Mouse (Mus musculus) gastrocnemius, postnatal 10 days (tissue): ENCODE results near the gene Oxsr1. TPM values are rescaled to one million over a fixed set of nuclear protein-coding genes. Genes with fewer than 3 reads are reported as not detected.

Experiments used
- DNase-seq: peaks from one replicate; pipeline ENCODE4 v3.0.0; 2021; ENCODE audit warnings: mixed read lengths
- total RNA-seq, 2 experiments: library from RNA; stranded (reverse); gene quantifications; 2 replicates each; pipeline ENCODE4 v1.2.3; 2021

Oxsr1 gene
- total RNA-seq, 2 experiments from 2014 or later = 32.9 to 33.7 TPM

DNA sequence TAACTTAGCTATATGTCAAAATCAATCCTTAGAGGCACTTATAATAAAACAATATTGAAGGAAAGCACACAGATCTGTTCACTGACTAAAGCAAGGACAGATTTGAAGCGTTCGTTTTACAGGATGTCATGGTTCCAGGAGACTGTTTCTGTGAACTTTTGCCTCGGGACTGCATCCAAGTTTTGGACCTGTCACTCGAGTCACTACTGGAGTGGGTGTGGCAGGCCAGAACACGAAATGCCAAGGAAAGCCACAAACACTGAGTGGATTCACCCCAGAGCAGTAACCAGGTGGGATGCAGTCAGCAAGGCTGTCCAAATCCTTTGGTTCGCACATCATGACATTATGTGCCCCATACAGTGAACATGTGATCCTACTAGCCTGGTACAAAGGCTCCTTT is 107.6 kb downstream of the Oxsr1 start:
- DNase-seq = no peak

DNA sequence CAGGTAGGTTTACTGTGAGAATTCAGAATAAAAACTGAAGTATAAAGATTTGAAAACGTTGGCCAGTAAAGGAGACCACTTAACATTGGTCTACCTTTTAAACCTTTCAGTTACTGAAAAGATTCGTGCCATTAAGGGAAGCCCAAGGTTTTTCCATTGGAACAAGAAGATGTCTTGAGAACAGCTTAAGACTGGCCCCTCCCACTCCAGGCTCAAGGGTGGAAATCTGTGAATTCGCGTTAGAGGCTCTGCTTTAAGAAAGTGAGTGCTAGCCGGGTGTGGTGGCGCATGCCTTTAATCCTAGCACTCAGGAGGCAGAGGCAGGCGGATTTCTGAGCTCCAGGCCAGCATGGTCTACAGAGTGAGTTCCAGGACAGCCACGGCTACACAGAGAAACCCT is 109.2 kb downstream of the Oxsr1 start:
- no peak for DNase-seq

DNA sequence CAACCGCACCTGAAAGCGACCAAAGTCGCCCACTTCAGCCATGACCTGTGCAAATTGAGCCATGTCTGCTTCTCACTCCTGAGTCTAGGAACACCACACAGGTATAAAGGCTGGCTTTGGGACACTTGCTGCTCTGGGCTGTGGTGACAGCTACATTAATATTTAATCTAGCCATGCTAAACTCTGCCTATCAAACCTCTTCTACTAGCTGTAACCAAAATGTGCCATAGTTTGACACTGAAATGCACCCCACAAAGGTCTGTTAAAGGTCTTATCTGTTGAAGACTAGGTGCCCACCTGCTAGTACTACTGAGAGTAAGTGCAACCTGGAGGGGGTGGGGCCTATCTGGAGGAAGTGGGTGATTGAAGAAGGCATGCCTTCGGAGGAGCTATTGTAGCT is 113.2 kb downstream of the Oxsr1 start, which contains the start of gene Slc22a13:
Slc22a13 (minus strand) TSS at position 101 of the 400 bp plus-strand sequence.
- DNase-seq = no peak

DNA sequence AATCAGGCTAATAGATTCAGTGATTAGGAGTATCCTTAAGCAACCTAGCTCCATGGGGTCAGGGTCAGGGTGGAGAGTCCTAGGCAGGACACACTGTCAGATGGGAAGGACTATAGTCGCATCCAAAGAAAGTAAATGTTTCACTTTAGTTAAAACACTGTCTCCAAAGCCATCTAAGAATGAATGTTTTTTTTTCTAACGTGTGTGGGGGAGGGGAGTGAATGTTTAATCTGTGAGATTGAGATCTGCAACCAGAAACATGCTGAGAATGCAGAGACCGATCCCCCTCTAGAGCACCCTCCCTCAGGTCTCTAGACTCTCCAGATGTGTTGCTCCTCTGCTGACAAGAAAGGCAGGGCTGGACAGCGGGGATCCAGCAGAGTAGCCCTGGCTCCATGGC is 115.1 kb downstream of the Oxsr1 start:
- DNase-seq = no peak

DNA sequence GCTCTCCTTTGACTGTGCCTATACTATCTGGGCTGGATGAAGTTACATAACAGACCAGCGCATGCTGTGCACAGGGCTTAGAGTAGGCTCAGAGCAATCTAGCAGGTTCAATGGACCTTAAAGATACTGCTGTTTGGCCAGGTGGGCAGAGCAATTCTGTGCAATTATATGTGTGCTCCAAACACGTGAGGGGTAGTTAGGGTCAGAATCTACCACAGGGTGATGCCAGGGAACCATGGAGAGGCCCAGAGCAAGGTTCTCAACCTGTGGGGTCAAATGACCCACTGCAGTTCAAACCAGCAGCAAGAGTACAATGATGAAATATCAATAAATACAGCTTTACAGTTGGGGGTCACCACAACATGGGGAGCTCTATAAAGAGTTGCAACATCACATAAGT is 115.6 kb downstream of the Oxsr1 start:
- DNase-seq = no peak

DNA sequence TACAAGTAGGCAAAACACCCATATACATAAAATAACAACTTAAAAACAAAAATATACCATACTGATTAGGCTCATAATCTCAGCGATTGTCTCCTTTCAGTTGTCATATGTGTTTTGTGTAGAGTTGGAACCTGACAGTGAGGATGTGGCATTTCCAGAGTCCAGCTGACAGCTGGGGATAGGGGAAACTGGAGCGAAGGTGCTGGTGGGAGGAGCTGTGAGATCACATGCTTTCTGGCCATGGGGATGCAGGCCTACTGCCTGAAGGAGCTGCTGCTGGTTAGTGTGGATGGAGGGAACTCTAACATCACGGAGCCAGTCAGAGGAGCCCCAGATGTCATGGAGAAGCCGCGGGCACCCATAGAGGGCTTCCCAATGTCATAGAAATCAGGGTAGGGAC is 116.5 kb downstream of the Oxsr1 start:
- DNase-seq = no peak

DNA sequence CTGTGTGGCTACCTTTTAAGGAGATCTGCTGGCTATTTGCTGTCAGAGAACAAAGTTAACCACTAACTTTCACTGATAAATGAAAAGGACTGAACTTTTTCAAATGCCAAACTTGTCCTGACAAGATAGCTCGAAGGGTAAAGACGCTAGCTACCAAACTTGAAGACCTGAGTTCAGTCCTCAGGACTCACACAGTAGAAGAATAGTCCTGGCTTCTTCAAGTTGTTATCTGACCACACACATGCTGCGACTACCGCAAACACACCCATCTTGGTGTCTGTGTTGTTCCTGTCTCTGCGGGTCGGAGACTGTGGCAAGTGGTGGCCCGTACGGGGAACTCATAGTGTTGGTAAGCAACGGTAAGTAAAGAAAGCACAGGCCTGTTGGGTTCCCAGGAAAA is 118.6 kb downstream of the Oxsr1 start:
- DNase-seq = no peak

DNA sequence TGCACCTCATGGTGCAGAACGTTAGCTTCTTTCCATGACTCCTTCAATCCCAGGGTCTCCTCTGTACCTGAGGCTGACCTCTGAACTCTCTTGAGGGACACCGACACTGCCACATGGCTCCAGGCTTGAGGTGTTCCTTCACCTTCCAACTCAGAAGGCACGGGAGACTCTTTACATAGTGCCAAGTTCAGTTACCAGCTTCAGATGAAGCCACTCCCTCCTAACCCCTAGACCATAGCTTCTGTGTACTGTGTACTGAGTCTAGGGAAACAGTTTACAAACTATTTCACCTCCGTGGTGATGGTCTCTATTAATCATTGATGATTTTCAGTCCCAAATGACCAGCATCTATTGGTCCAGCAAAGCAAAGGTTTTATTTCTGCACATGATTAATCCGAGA is 120.6 kb downstream of the Oxsr1 start:
- no peak for DNase-seq

DNA sequence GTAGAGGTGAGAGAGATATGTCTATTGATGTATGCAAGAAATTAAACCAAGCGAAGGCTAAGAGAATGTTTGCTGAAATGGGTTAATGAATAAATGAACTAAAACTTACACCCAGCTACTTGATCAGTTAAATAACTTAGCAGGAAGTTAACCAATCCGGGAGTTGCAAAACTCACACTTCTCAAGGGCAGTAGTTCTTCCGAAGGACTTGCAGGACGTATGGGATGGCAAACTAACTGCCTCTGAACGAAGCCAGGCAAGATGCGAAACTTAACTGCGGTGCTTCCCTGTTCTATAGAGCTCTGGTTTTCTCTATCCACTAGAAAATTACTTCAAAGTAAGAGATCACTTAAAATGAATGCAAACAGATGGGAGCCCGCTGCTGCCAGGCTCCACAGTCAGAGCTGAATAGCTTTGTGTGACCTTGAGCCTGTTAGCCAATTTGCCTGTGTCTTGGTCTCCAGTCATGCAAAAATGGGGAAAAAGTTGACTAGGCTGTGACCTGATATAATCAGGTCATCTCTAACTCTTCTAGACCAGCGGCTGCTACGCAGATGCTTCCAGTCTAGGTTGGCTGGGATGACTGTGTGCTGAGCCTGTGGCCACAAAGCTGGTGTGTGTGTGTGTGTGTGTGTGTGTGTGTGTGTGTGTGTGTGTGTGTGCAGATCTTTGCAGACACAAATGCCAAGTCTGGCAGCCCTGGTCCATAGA is 122.9 kb downstream of the Oxsr1 start:
- DNase-seq = no peak

DNA sequence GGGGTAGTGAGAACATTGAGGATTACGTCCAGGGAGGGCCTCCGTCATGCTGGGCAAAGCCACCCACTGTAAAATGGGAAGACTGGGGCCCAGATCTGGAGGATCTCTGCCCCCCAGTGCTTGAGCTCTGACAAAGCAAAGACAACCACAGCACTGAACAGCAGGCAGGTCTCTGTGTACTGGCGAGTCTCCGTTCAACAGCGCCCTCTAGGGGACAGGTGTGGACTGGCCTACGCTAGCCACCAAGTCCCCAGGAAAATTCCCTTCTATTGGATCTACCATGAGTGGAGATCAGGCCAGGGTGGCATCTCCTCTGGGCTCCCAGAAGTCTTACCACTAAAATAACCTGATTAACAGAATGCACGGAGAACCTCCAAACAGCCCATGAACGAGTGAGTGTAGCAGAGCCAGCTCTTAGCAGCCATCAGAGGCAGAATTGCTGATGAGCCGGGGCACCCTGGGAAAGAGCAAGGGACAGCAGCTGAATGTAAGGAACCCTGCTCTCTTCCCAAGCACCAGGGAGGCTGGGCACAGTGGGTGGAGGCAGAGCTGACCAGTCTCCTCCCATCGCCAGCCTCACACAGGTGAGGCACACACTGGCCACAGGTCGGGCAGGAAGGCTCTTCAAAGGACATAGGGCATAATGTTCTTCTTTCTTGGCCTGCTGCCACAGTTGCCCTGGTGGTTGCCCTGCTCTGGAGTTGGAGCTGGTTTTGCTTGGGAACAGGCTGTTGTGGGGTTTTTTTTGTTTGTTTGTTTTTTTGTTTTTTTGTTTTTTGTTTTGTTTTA is 129.8 kb downstream of the Oxsr1 start:
- no peak for DNase-seq

Other genes starting within 250 kb of the Oxsr1 start
- 10 to 100 TPM; 12.5 to 17.1 TPM for gene Plcd1, start 228.9 kb downstream of the Oxsr1 start, total RNA-seq
- gene Dlec1, start 219.9 kb downstream of the Oxsr1 start, total RNA-seq = under 1 TPM; 0.16 to 0.43 TPM
- 1 to 10 TPM; 1.1 to 1.9 TPM for gene Acaa1b, start 165.3 kb downstream of the Oxsr1 start, total RNA-seq
- not detected for gene Gm47289, start 163.3 kb downstream of the Oxsr1 start, total RNA-seq
- gene Slc22a13, start 113.3 kb downstream of the Oxsr1 start, total RNA-seq = not detected
- gene Acaa1a, start 17.2 kb upstream of the Oxsr1 start, total RNA-seq = 10 to 100 TPM; 42.0 to 44.0 TPM
- gene Myd88, start 19.0 kb upstream of the Oxsr1 start, total RNA-seq = 10 to 100 TPM in 1 of 2 experiments, 1 to 10 TPM in 1; 8.7 to 10.5 TPM
- under 1 TPM; 0.47 to 0.88 TPM for gene Xylb, start 35.0 kb upstream of the Oxsr1 start, total RNA-seq
- gene Slc22a14, start 43.1 kb upstream of the Oxsr1 start, total RNA-seq = not detected
- 10 to 100 TPM in 1 of 2 experiments, 1 to 10 TPM in 1; 7.5 to 14.3 TPM for gene Acvr2b, start 79.7 kb upstream of the Oxsr1 start, total RNA-seq
- gene Exog, start 122.5 kb upstream of the Oxsr1 start, total RNA-seq = 1 to 10 TPM; 2.4 to 3.1 TPM